Mouse (Mus musculus): ENCODE measurements around the gene Atl3. TPM values are rescaled to one million over a fixed set of nuclear protein-coding genes. Genes with fewer than 3 reads are reported as not detected.
A peak's percentile ranks its signal among the peaks of the same experiment; 100 is the strongest.

The Atl3 gene
- total RNA-seq, 2 experiments from 2014 or later, result 22.2 to 23.5 TPM

- DNase-seq (ENCODE audit: low spot score in 2 of 2), result no peak
These were observed 64.8 kb downstream of the Atl3 start for GRCm38 (mm10) chr19:7558675-7559074.

- no peak for DNase-seq (ENCODE audit: low spot score in 2 of 2)
These were observed 66.1 kb downstream of the Atl3 start for GRCm38 (mm10) chr19:7559986-7560385.

DNA sequence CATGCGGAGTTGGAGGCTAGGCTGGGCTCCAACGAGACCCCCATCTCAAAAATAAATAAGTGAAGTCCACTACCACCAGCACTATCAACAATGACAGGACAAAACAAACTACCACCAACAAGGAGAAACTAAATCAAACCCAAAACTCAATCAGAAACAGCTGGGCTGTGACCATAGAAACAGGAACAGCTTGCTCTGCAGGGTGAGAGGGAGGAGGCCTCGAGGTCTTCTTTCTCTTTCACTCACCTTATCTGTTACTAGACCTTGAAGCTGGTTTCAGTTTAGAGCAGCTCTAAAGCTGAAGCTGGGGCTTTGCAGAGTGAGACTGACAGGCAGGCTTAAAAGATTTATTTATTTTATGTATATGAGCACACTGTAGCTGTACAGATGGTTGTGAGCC lies 67.6 kb downstream of the Atl3 start:
- DNase-seq (ENCODE audit: low spot score in 2 of 2), result no peak

DNA sequence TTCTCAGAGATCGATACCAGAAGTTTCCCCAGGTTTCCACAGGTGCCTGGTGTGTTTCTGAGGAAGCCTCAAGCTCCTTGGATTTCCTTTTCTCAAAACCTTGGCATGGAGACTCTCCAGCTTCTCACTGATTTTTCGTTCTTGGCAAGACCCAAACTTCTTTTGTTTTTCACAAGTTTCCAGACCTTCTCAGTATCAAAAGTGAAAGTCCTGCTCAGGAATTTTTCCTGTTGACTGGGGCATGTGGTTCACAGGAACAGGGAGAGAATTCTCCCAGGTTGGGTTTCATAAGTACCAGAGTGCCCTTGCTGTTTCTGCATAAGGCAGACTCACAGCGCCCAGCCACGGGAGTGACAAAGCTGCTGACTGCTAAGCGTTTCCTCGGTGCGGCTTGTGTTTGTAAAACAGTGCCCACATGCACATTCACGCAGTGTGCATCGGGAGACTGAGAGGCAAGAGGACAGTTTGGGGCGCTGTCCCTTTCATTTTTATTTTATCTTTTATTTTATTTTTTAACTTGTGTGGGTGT lies 68.8 kb downstream of the Atl3 start:
- DNase-seq (ENCODE audit: low spot score in 2 of 2), result no peak

DNA sequence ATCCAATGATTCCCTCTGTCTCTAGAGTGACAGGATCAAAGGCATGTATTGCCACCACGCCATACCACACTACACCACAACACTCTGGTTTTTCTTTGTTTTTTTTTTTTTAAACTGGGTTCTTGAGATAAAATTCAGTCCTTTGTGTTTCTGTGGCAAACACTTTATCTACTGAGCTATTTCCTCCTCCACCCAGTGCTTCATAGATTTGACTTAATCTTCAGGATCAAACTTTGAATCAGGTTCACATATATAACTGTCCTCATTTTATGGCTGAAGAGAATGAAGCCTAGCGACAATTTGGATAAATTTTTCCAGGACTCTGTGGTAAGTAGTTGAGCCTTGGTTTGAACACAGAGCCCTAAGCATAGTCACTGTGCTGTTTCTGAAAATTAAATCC lies 69.8 kb downstream of the Atl3 start:
- DNase-seq (ENCODE audit: low spot score in 2 of 2), result no peak

DNA sequence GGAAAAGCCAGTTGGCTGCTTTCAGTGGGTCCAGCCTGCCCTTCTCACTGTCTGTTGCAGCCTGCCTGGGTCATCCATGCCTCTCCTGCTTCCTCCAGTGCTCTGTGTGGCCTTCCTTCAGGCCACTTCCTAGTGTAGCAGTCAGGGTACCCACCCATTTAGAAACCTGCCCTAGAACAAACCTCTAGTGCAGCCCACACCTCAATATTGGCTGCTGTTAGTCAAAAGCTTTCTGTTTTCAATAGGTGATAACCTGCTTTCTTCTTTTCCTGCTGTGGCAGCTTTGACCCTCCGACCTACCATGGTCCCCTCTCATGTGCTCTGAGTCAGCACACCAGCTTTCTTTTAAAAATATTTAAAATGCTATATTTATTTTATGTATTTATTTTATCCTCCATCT lies 70.6 kb downstream of the Atl3 start:
- DNase-seq (ENCODE audit: low spot score in 2 of 2), result no peak

DNA sequence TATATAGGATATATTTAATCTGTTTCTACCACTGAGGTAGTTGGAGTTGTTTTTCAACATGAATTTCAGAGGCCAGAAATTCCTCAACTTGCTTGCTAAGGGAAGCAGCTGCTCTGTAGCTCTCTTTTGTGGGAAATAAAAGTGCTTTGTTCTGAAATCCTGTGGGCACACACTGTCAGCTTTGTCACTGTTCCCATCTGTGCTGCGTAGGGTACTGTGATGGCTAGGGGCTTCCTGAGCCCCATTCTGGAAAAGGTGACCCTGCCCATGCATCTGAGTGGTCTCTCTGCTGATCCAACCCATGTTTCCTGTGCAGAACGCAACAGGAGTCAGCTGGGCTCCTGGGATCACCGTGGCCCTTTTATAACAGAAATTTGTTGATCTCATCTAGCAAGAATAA lies 73.0 kb downstream of the Atl3 start:
- peak in 1 of 2 experiments; percentile 17 for DNase-seq (ENCODE audit: low spot score in 2 of 2)

DNA sequence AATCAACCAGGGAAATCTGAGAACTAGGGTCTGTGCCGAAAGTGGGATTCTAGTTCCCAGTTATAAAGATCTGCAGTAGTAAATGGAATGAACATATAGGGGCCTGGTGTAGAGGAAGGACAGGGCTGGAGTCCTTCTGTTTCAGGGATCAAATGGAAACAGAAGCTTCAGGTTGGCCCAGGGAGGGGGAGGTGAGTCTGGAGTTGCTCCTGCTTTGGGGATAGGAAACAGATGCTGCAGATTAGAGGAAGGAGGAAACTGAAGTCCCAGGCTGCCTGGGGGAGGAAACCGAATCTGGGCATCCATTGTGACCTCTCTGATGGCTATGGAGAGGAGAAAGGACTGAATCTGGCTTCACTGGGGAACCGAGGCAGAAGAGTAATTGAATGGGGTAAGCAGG lies 74.5 kb downstream of the Atl3 start:
- no peak for DNase-seq (ENCODE audit: low spot score in 2 of 2)

GRCm38 (mm10) chr19:7569650-7570049 lies 75.8 kb downstream of the Atl3 start:
- DNase-seq (ENCODE audit: low spot score in 2 of 2), result no peak

- no peak for DNase-seq (ENCODE audit: low spot score in 2 of 2)
These were observed 82.3 kb downstream of the Atl3 start for GRCm38 (mm10) chr19:7576180-7576579.

- no peak for DNase-seq (ENCODE audit: low spot score in 2 of 2)
These were observed 83.9 kb downstream of the Atl3 start for GRCm38 (mm10) chr19:7577710-7578109.

GRCm38 (mm10) chr19:7581042-7581441 lies 87.2 kb downstream of the Atl3 start:
- DNase-seq (ENCODE audit: low spot score in 2 of 2), result no peak

GRCm38 (mm10) chr19:7583101-7583500 lies 89.3 kb downstream of the Atl3 start:
- no peak for DNase-seq (ENCODE audit: low spot score in 2 of 2)

DNA sequence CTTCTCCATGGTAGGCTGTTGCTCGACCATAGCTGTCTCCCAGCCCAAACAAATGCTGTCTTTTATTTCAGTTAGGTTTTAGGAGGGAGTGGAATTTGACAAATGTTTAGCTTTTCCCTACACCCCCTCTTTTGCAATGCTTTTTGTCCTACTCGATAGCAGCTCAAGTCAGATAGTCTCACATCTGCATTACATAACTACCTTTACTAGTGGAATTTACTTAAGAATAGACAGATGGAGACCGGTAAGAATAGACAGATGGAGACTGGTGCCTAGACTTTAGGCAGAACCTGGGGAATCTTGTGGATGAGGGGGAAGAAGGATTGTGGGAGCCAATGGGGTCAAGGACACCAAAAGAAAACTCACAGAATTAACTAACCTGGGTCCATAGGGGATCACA lies 89.8 kb downstream of the Atl3 start:
- DNase-seq (ENCODE audit: low spot score in 2 of 2), result no peak

DNA sequence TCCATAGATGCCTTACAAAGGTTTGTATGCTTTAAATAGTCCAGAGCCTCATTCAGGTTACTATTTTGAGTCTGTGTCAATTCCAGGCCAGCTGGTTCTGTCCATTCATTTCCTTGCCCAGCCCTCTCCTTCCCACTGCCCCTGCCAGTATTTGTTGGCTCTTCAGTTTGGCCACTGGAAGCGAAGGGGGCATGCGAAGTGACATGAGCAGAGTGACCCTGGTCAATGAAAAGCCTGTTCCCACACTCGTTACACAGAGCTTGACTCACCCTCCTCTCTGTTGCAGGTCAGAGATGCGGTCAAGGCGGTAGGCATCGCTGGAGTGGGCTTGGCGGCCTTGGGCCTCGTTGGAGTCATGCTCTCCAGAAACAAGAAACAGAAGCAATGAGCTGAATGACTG lies 91.4 kb downstream of the Atl3 start:
- no peak for DNase-seq (ENCODE audit: low spot score in 2 of 2)

DNA sequence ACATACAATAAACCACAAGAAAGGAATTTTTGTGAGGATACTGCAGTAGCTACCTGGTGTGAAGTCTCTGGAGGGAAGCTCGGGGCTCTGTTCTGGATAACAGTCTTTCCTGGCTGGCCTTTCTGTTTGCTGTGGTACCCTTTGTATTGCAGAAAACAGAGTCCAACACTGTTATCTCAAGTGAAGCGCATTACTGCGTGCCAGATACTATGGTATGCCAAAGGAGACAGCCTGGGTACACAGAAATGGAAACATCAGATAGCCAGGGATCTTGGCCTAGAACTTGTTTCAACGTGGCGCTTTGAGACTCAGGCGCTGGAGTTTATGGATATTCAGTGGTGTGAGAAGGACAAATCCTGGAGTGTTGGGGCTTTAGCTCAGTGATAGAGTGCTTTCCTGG lies 91.9 kb downstream of the Atl3 start:
- no peak for DNase-seq (ENCODE audit: low spot score in 2 of 2)

Other genes with a start within 250 kb of the Atl3 start
- 10 to 100 TPM; 17.6 to 17.7 TPM for gene Rcor2, start 226.7 kb upstream of the Atl3 start, total RNA-seq (2021)
- 100 to 1,000 TPM; 123 to 139 TPM for gene Mark2, start 152.2 kb upstream of the Atl3 start, total RNA-seq (2021)
- gene Spindoc, start 111.0 kb upstream of the Atl3 start, total RNA-seq (2021), result 10 to 100 TPM; 29.1 to 30.8 TPM
- 10 to 100 TPM; 29.5 to 31.1 TPM for gene 2700081O15Rik, start 76.4 kb upstream of the Atl3 start, total RNA-seq (2021)
- gene Rtn3, start 10.8 kb upstream of the Atl3 start, total RNA-seq (2021), result 100 to 1,000 TPM; 828 to 858 TPM
- gene Pla2g16, start 63.4 kb downstream of the Atl3 start, total RNA-seq (2021), result 10 to 100 TPM; 33.2 to 40.7 TPM
- under 1 TPM; 0.77 to 0.91 TPM for gene Lgals12, start 113.2 kb downstream of the Atl3 start, total RNA-seq (2021)
- gene Hrasls5, start 118.5 kb downstream of the Atl3 start, total RNA-seq (2021), result not detected
- gene Slc22a19, start 217.3 kb downstream of the Atl3 start, total RNA-seq (2021), result not detected